Mouse (Mus musculus) left cerebral cortex, adult 9 months (tissue): ENCODE measurements around the gene Spint2.
A peak's percentile ranks its signal among the peaks of the same experiment; 100 is the strongest.

Source experiments
- DNase-seq, 2 experiments: peaks; one replicate each; pipeline ENCODE4 v3.0.0; 2022; ENCODE audit warnings: low spot score in 2 of 2

The Spint2 gene

GRCm38 (mm10) chr7:29281201-29282073 lies at the start of gene Spint2:
Gene Spint2 (minus strand): TSS chr7:29281912.
- DNase-seq, result no peak

DNA sequence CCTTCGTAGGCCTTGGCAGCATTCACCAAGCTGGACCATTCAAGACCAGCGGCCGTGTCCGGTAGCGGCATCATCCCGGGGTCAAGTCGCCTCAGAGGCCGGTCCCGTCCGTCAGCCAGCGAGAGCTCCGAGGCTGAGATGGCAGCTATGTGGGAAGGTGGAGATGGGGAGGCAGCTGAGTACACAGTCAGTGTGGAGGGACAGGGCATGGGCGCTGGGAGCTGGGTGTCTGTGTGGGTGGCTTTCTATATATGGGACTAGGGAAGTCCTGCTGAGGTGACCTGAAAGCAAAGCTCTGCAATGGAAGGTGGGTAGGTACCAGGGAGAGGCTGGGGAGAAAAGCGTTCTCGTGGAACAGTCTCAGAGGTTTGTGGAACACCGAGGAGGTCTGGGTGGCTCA lies 47.3 kb upstream of the Spint2 start:
- DNase-seq, result no peak

- DNase-seq, result no peak
These were observed 45.4 kb upstream of the Spint2 start for GRCm38 (mm10) chr7:29327087-29327486.

DNA sequence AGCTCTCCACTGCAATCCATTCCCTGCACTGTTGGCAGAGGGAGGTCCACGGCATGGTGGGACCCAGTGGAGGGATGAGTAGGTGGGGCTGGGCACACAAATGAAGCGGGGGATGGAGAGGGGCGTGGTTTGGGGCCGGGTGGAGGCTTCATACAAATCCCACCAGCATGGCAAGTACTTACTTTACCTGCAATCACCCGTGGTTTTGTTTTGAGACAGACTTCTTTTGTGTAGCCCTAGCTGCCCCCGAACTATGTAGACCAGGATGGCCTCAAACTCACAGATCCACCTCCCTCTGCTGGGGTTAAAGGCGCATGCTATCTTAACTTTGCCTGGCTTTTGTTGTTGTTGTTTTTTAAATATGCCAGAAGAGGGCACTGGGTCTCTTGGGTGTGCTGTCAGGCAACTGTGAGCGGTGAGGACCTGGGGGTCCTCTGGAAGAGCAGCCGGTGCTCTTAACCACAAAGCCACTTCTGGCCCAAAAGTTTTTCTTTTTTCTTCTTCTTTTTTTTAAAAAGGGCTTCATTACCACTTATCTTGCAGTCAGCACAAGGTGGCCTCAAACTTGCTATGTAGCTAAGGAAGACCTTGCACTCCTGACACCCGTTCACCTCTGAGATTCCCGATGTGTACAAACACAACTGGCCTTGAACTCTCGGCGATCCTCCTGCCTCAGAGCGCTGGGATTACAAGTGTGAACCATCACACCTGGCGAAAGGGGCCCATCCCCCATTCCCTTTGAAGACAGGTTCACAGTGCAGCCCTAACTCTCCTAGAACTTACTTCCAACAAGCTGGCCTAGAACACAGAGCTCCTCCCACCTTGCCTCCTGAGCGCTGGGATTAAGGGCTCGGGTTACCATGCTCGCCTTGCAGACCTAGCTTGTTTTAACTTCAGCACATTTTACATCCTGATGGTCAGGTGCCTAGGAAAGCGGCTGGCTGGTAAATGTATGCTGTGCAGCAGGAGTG lies 37.9 kb upstream of the Spint2 start:
- DNase-seq, result no peak

GRCm38 (mm10) chr7:29318115-29318911 lies 36.6 kb upstream of the Spint2 start:
- DNase-seq, result peak in 1 of 2 experiments; percentile 67

DNA sequence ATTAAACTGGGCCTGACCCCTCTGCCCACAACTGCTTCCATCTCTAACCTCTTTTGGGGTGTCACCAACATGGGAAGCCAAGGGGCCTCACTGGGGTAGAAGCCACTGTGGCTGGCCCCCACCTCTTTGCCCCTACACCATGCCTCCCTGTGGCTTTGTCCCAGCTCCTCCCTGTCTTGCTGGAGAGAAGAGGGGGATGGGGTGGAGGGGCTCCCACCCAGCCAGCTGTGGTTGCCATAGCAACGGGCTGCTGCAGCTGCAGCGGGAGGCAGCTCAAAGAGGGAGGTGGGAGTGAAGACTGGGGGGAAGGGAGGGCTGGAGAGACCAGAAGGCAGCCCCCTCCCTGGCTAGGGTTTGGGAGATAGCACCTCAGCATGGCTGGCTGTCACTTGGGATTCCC lies 35.8 kb upstream of the Spint2 start:
- DNase-seq, result no peak

DNA sequence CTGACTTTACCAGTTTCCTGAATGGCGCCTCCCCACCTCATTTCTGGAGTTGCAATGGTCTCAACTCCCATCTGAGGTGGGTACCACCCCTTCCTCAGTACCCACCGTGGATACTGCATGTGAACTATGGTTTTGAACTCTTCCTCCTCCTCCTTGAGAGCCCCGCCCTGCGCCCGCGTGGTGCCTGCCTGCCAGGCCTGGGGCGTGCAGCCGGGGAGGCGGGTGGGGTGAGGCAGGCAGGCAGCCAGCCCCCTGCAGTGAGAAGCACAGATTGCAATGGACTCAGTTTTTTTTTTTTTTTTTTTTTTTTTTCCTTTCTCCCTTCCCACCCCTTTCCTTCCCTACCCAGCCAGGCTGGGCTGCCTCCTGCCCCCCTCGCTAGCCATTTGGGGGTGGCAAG lies 35.3 kb upstream of the Spint2 start:
- peak in 1 of 2 experiments; percentile 73 for DNase-seq

DNA sequence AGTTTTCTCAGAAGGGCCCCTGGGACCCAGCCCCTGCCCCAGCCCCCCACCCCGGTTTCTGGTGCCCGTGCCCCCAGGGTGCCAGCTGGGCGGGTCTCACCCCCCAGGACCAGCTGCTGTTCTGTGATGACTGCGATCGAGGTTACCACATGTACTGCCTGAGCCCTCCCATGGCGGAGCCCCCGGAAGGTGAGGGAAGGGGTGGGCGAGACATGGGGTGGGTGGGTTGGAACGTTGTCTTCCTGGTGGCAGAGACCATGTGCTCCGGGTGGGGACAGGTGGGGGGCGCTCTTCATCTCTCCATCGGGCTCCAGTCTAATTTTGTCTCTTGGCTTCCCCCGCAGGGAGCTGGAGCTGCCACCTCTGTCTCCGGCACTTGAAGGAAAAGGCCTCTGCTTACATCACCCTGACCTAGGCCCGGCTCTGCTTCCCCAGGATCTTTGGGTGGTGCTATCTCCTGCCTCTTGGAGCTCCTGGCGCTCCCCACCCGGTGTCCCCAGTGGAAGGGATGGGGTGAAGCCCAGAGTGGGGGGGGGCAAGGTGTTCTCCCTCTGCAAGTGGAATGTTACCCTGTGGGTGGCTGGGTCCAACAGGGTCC lies 34.5 kb upstream of the Spint2 start:
- peak in 1 of 2 experiments; percentile 59 for DNase-seq

DNA sequence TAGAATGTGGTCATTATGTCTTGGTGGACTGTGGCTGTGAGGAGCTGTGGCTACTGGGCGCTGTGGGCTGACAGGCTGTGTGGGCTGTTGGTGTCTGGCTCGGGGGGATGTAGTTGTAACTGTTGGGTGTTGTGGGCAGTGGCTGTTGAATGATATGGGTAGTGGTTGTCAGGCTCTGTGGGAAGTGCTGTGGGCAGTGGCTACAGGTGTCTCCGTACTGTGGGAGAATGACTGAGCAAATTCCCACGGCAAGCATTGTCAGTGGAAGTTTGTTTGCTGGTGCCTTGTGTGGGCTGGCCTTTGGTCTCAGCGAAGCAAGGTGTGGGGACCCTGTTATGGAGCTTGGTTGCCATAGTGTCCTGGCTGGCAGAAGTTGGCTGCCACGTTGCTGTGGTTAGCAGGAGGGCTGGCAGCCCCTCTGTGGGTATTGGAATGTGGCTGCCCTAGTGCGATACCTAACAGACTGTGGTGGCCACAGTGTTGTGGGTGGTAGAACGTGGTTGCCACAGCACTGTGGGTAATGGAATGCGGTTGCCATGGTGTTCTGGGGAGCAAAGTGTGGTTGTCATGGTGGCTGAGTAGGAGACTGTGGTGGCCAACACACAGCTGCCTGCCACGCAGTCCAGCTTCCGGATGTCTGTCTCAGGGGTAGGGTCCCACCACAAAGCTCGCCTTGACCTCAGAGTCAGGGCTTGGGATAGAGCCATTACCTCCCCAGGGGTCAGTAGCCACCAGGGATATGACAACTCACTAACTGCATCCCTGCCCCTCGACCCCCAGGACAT lies 33.3 kb upstream of the Spint2 start:
- DNase-seq, result peak in 1 of 2 experiments; percentile 78

DNA sequence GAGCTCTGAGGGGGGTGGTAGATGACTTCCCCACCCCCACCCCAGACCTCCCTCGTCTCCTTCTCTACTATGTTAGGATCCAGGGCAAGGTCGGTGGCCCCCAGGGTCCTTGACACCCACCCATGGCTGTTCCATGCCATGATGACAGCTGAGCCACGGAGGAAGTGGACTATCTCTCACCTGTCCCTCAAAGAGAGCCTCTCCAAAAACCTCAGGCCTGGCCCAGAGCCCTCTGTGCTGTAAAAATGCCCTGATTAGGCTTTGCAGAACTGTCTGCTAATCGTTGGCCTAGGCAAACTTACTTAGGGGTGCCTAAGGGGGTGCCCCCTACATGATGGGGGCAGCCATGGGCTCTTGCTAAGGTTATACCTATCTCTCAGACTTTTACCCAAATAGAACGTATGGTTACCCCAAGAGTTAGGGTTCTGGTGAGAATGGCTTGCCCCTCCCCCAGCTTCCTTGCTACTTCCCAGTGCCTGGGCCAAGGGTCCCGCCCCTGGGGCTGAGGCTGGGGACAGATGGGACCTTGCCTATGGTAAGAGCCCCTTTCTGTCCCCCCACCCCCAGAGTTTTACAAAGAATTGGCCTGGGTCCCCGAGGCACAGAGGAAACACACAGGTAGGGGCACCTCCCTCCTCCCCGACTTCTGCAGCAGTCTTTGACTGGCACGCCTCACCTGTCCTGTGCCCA lies 32.0 kb upstream of the Spint2 start:
- no peak for DNase-seq

DNA sequence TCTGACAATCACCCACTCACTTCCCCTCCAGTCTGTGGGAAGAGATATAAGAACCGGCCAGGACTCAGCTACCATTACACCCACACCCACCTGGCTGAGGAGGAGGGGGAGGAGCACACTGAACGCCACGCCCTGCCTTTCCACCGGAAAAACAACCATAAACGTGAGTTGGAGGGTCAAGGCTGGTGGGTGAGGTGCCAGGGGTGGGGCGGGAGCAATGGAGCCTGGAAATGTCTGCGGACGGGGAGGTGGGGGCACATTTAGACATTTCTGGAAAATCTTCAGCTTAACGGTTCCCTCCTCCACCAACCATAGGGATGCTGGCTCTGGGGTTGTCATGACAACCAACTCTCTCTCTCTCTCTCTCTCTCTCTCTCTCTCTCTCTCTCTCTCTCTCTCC lies 31.3 kb upstream of the Spint2 start:
- peak in 1 of 2 experiments; percentile 66 for DNase-seq

DNA sequence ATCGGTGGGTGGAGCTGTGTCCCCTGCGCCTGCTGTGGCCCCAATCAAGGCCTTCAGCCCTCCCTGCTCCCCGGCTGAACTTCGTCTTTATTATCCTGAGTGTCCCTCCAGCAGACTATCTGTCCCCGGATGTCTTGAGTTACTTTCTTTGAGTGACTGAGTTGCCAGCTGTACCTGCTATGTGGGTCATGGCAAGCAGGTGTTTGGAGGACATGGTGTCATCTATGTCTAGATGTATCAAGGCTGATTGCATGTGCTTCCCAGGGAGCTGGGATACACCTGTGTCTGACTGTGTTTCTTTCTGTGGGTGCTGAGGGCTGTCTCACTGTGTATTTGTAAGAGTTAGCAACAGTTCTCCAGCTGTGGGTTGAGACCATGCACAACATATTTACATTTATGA lies 28.0 kb upstream of the Spint2 start:
- DNase-seq, result no peak

DNA sequence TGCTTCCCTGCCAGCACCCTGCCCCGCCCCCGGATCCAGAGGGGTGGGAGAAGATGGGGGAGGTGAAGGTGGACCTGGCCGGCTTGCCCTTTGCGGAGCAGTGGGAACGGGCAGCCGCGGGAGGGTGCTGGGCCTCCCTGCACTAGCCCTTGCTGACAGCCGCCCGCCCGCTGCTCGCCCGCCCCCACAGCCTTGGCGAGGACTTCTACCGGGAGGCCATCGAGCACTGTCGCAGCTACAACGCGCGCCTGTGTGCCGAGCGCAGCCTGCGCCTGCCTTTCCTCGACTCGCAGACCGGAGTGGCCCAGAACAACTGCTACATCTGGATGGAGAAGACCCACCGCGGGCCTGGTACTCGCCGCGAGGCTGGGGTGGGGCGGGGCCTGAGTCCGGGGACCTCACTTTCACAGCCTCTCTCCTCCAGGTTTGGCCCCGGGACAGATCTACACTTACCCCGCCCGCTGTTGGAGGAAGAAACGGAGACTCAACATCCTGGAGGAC lies 27.6 kb upstream of the Spint2 start:
- DNase-seq, result peak in 1 of 2 experiments; percentile 59

- peak; percentile 87 to 94 for DNase-seq
These were observed 25.8 kb upstream of the Spint2 start for GRCm38 (mm10) chr7:29307350-29308104.

DNA sequence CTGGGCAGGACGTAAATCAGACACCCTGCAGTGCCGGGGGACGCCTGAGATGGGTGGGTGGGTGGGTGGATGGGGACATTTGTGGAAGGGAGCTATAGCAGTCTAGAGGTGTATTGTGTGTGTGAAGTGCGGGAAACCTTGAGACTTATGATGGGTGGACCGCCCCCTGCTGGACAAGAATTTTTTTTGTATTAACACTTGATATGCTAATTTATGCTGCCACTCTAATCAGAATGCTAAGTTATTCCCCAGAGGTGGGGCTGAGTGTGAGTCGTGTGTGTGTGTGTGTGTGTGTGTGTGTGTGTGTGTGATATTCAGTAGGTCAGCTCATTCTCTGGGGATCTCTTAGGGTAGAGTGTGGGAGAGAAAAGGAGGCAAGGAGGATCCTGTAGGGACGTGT lies 24.9 kb upstream of the Spint2 start:
- DNase-seq, result peak in 1 of 2 experiments; percentile 67

GRCm38 (mm10) chr7:29306108-29306507 lies 24.4 kb upstream of the Spint2 start:
- DNase-seq, result no peak

GRCm38 (mm10) chr7:29305263-29305988 lies 23.7 kb upstream of the Spint2 start:
- peak in 1 of 2 experiments; percentile 34 for DNase-seq
